ENCODE assay signal across 11 mouse cellular contexts in the genomic region with DNA sequence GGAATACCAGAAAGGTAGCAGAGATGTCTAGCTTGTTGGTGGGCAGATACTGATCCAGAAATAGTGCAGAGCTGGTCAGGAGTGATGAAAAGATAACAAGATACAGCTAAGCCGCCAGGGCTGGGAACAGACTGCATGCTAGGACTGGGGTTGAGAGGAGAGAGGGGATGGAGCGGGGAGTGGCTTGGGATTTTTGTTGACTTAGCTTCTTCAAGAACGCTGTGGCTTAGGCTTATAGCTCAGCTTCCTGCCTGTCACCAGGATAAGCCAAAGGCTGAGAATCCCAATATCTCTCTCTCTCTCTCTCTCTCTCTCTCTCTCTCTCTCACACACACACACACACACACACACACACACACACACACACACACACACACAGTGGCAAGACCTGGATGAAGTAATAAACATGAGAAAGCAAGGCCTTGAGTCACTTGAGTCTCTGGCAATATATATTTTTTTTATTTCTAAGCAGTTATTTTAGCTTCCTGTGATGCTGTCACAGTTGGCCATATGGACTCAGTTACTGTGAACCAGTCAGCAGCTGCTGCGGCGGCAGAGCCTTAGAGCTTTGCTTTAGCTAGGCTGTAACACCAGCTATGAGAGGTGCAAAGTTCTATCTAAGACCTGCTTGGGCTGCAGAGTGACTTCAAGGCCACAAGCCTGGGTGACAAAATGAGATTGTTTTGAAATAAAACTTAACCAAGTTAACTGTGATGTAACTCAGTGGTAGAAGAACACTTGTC. TPM values are rescaled to one million over a fixed set of nuclear protein-coding genes. Genes with fewer than 3 reads are reported as not detected.
DNase-seq lines count a peak whose midpoint lies in the region; ATAC-seq and TF ChIP-seq lines count a peak whose summit lies in the region.
"Had no signal": no experiment of that assay in that cellular context is flagged by ENCODE, and none has a peak within 500 bp of the region (broad histone marks: within the 10 kb centered on the region; RNA-seq: fewer than 3 reads in every experiment).

No protein-coding gene starts in this region.

- no peak for ATAC-seq in forebrain, embryonic 11.5 days (replicated peaks; ENCODE audit: low FRiP score)
- no peak for ATAC-seq in stomach, postnatal 0 days (ENCODE audit: low FRiP score, low TSS enrichment)

- intact Hi-C loops in left cerebral cortex, postnatal 14 days (cut with DNase I) = loop anchor here (2.0 kb wide), 1 partner anchor 109 kb away; no protein-coding TSS in a partner anchor

- H3K4me1 ChIP-seq in forebrain, embryonic 11.5 days (replicated peaks; ENCODE audit: control insufficient read depth, insufficient read depth, low read length) = peaks cover 10% of the 10 kb centered on the region
- H3K4me1 ChIP-seq in forebrain, embryonic 10.5 days = peaks cover 28% of the 10 kb centered on the region
- H3K4me1 ChIP-seq in stomach, postnatal 0 days (replicated peaks; ENCODE audit: control insufficient read depth, insufficient read depth) = no peaks in the 10 kb centered on the region

- no peak overlapping the region for H3K4me2 ChIP-seq in forebrain, embryonic 11.5 days (ENCODE audit: low read depth, low read length, severe bottlenecking)
- H3K4me2 ChIP-seq in stomach, postnatal 0 days (replicated peaks; ENCODE audit: low read depth) = no peak overlapping the region

- H3K9me3 ChIP-seq in forebrain, embryonic 11.5 days (ENCODE audit: control insufficient read depth, low read length) = no peaks in the 10 kb centered on the region
- no peaks in the 10 kb centered on the region for H3K9me3 ChIP-seq in forebrain, embryonic 10.5 days
- H3K9me3 ChIP-seq in stomach, postnatal 0 days (ENCODE audit: control insufficient read depth, low read length) = no peaks in the 10 kb centered on the region

- DNase-seq in forebrain, embryonic 11.5 days (ENCODE audit: low spot score) = peak; percentile 47
- DNase-seq in forebrain, embryonic 10.5 days (ENCODE audit: extremely low spot score, low spot score) = no peak
- DNase-seq in left cerebral cortex, postnatal 14 days (ENCODE audit: low spot score in 2 of 2) = peak; percentile 55 to 84
- no peak for DNase-seq in left cerebral cortex, adult 11 months (ENCODE audit: low spot score)
- peak; percentile 57 for DNase-seq in forelimb bud, embryonic 11.5 days (ENCODE audit: low read depth, low spot score)
- no peak for DNase-seq in stomach, postnatal 0 days (ENCODE audit: low spot score)
- DNase-seq in lung, postnatal 36 days = no peak
- no peak for DNase-seq in heart, adult 18-20 months
- DNase-seq: heart, postnatal 10 days; lung, postnatal 4 days had no signal

- TF ChIP-seq CTCF in stomach, postnatal 0 days (IDR thresholded peaks at IDR 0.05; ENCODE audit: low read depth) = no peak

- H3K36me3 ChIP-seq in forebrain, embryonic 11.5 days (ENCODE audit: control insufficient read depth, insufficient read depth, low read length) = no peaks in the 10 kb centered on the region
- no peaks in the 10 kb centered on the region for H3K36me3 ChIP-seq in forebrain, embryonic 10.5 days (replicated peaks)
- no peaks in the 10 kb centered on the region for H3K36me3 ChIP-seq in stomach, postnatal 0 days (ENCODE audit: control insufficient read depth, insufficient read depth, low read length)

- H3K4me3 ChIP-seq in forebrain, embryonic 11.5 days (ENCODE audit: low read depth, low read length) = no peak overlapping the region
- H3K4me3 ChIP-seq in forebrain, embryonic 10.5 days = no peak overlapping the region
- no peak overlapping the region for H3K4me3 ChIP-seq in stomach, postnatal 0 days (ENCODE audit: low read depth, low read length)

- no peak for TF ChIP-seq EP300 in stomach, postnatal 0 days (optimal IDR thresholded peaks at IDR 0.05)

- no peak overlapping the region for H3K27ac ChIP-seq in forebrain, embryonic 11.5 days (ENCODE audit: low read depth, low read length)
- no peak overlapping the region for H3K27ac ChIP-seq in forebrain, embryonic 10.5 days
- 0 out of 2 replicates have a peak overlapping the region, but pooled peaks have one; percentile 3 for H3K27ac ChIP-seq in stomach, postnatal 0 days (replicated peaks)

- H3K9ac ChIP-seq in forebrain, embryonic 11.5 days (ENCODE audit: low read length) = no peak overlapping the region
- no peak overlapping the region for H3K9ac ChIP-seq in stomach, postnatal 0 days (ENCODE audit: low read length)

- 46% methylated on average over 5 of the region's 5 CpGs for WGBS in forebrain, embryonic 11.5 days
- 47% methylated on average over 5 of the region's 5 CpGs for whole genome bisulfite sequencing in forebrain, embryonic 10.5 days
- 31% methylated on average over 5 of the region's 5 CpGs for WGBS in stomach, postnatal 0 days

- H3K27me3 ChIP-seq in forebrain, embryonic 11.5 days (ENCODE audit: control insufficient read depth, insufficient read depth, low read length) = no peaks in the 10 kb centered on the region
- no peaks in the 10 kb centered on the region for H3K27me3 ChIP-seq in forebrain, embryonic 10.5 days (ENCODE audit: poor library complexity, severe bottlenecking)
- H3K27me3 ChIP-seq in stomach, postnatal 0 days (ENCODE audit: control insufficient read depth, insufficient read depth, low read length) = no peaks in the 10 kb centered on the region

RNA-seq across cellular contexts. Expression of gene Islr, which starts 28.2 kb away (rescaled TPM):
- 9.4 and 11.7 TPM in 2 replicates for polyA plus RNA-seq in forebrain, embryonic 11.5 days (2014; fragmentation: Nextera tagmentation; extraction: Ambion mirVana)
- polyA plus RNA-seq in forebrain, embryonic 10.5 days (2016; fragmentation: Nextera tagmentation; extraction: Ambion mirVana) = 4.0 and 4.6 TPM in 2 replicates
- total RNA-seq in left cerebral cortex, postnatal 14 days (2021) = 10 to 100 TPM; 15.8 to 16.2 TPM
- polyA plus RNA-seq in stomach, postnatal 0 days (2015; fragmentation: Nextera tagmentation; extraction: Ambion mirVana) = 46.5 and 58.7 TPM in 2 replicates
- total RNA-seq in heart, adult 18-20 months (2021) = 10 to 100 TPM; 19.2 to 19.8 TPM

RNA-seq across cellular contexts. Expression of gene Islr2, which starts 28.2 kb away (rescaled TPM):
- 18.1 and 21.1 TPM in 2 replicates for polyA plus RNA-seq in forebrain, embryonic 11.5 days (2014; fragmentation: Nextera tagmentation; extraction: Ambion mirVana)
- 2.2 and 3.6 TPM in 2 replicates for polyA plus RNA-seq in forebrain, embryonic 10.5 days (2016; fragmentation: Nextera tagmentation; extraction: Ambion mirVana)
- total RNA-seq in left cerebral cortex, postnatal 14 days (2021) = 10 to 100 TPM; 86.1 to 99.6 TPM
- 0.45 and 0.69 TPM in 2 replicates for polyA plus RNA-seq in stomach, postnatal 0 days (2015; fragmentation: Nextera tagmentation; extraction: Ambion mirVana)
- 1 to 10 TPM in 1 of 2 experiments, under 1 TPM in 1; 0.42 to 1.7 TPM for total RNA-seq in heart, adult 18-20 months (2021)

RNA-seq across cellular contexts. Expression of gene Ccdc33, which starts 57.3 kb away (rescaled TPM):
- 0.88 and 1.1 TPM in 2 replicates for polyA plus RNA-seq in forebrain, embryonic 11.5 days (2014; fragmentation: Nextera tagmentation; extraction: Ambion mirVana)
- polyA plus RNA-seq in forebrain, embryonic 10.5 days (2016; fragmentation: Nextera tagmentation; extraction: Ambion mirVana) = 0.36 and 0.90 TPM in 2 replicates
- total RNA-seq in left cerebral cortex, postnatal 14 days (2021) = 1 to 10 TPM in 1 of 2 experiments, under 1 TPM in 1; 0.42 to 1.3 TPM
- 0.18 TPM in 1 of 2 replicates, not detected in the other for polyA plus RNA-seq in stomach, postnatal 0 days (2015; fragmentation: Nextera tagmentation; extraction: Ambion mirVana)
- total RNA-seq in heart, adult 18-20 months (2021) = 1 to 10 TPM in 1 of 2 experiments, not detected in 1; 1.2 TPM
- total RNA-seq: heart, postnatal 10 days had no signal
- polyA plus RNA-seq: C2C12 had no signal

Comparison
In these comparisons a context has a peak if more than half of its experiments do, and no peak if none do; other contexts are left out.
1. DNase-seq: peak in forebrain, embryonic 11.5 days (single experiment), left cerebral cortex, postnatal 14 days (2 of 2) and forelimb bud, embryonic 11.5 days (single experiment); none in forebrain, embryonic 10.5 days (single experiment), left cerebral cortex, adult 11 months (single experiment), stomach, postnatal 0 days (single experiment), lung, postnatal 36 days (single experiment) and heart, adult 18-20 months (0 of 2).